Mouse (Mus musculus) CH12.LX (cell line): ENCODE data around the gene Dennd2a. TPM values are rescaled to one million over a fixed set of nuclear protein-coding genes. Genes with fewer than 3 reads are reported as not detected.

Experiments used
- DNase-seq: peaks from one replicate; pipeline ENCODE4 v3.0.0-alpha.2; 2013; ENCODE audit errors: extremely low read depth
- H3K27ac ChIP-seq: 2 replicates; pipeline ENCODE4 v1.5.1; 2012; ENCODE audit warnings: low read depth, mild to moderate bottlenecking, control low read depth, moderate library complexity; ENCODE audit not compliant: insufficient read depth
- H3K27me3 ChIP-seq: replicated peaks from 2 replicates; pipeline ENCODE3; 2012; ENCODE audit warnings: inconsistent platforms
- H3K36me3 ChIP-seq, 2 experiments: replicated peaks in 1 of 2; 2 replicates each; pipeline versions ENCODE3 to v1.6.1; 2012; ENCODE audit warnings: inconsistent platforms in 1 of 2, low read length in 1 of 2, mild to moderate bottlenecking in 1 of 2, mixed read lengths in 1 of 2, moderate library complexity in 1 of 2; ENCODE audit not compliant: control insufficient read depth in 1 of 2, insufficient read depth in 1 of 2
- H3K4me1 ChIP-seq, 2 experiments: 2 replicates each; pipeline ENCODE4 v1.6.1; 2012; ENCODE audit warnings: inconsistent platforms in 1 of 2, moderate library complexity in 1 of 2; ENCODE audit not compliant: insufficient read depth in 2 of 2, control insufficient read depth in 1 of 2
- H3K4me2 ChIP-seq: 2 replicates; pipeline ENCODE4 v1.6.1; 2012; ENCODE audit warnings: low read depth, mild to moderate bottlenecking, control low read depth; ENCODE audit not compliant: poor library complexity, insufficient read depth, severe bottlenecking
- H3K4me3 ChIP-seq, 3 experiments: fragments of 150-350 bp in 1 of 3; sonication (generic) in 1 of 3; replicated peaks in 1 of 3; 2 replicates each; pipeline versions ENCODE3 to v1.5.1; 2011 to 2012; ENCODE audit warnings: low read depth in 2 of 3, low read length in 2 of 3, mild to moderate bottlenecking in 2 of 3, moderate library complexity in 2 of 3, control low read depth in 1 of 3, improper control_type of control experiment in 1 of 3, inconsistent platforms in 1 of 3, mixed read lengths in 1 of 3; ENCODE audit not compliant: poor library complexity in 1 of 3
- H3K79me2 ChIP-seq: replicated peaks from 2 replicates; pipeline ENCODE4 v1.6.1; 2012; ENCODE audit warnings: mild to moderate bottlenecking, moderate library complexity; ENCODE audit not compliant: control insufficient read depth, poor library complexity, insufficient read depth, severe bottlenecking; ENCODE audit errors: extremely low read depth
- H3K9ac ChIP-seq: 2 replicates; pipeline ENCODE4 v1.6.1; 2012; ENCODE audit warnings: low read depth, mild to moderate bottlenecking, control low read depth, moderate library complexity; ENCODE audit not compliant: insufficient read depth
- H3K9me3 ChIP-seq: replicated peaks from 2 replicates; pipeline ENCODE3; 2012; ENCODE audit warnings: low read length, inconsistent platforms, mixed read lengths
- CHD1 ChIP-seq: IDR thresholded peaks from 2 replicates; pipeline ENCODE4 v1.6.1; 2012; ENCODE audit warnings: low read depth, low read length, improper control_type of control experiment, inconsistent platforms
- CTCF ChIP-seq, 2 experiments: IDR thresholded peaks in 1 of 2; conservative IDR thresholded peaks in 1 of 2; 2 replicates each; pipeline ENCODE4 v1.5.1; 2011 to 2012; ENCODE audit warnings: low read depth in 2 of 2, low read length in 2 of 2, improper control_type of control experiment in 1 of 2, inconsistent platforms in 1 of 2, mild to moderate bottlenecking in 1 of 2, moderate library complexity in 1 of 2
- E2F4 ChIP-seq: IDR thresholded peaks from 2 replicates; pipeline ENCODE4 v1.6.1; 2011; ENCODE audit warnings: low read depth, low read length, improper control_type of control experiment; ENCODE audit not compliant: insufficient replicate concordance
- ELF1 ChIP-seq: IDR thresholded peaks from 2 replicates; pipeline ENCODE4 v1.6.1; 2014; ENCODE audit warnings: low read depth, mild to moderate bottlenecking, inconsistent platforms, low read length, improper control_type of control experiment
- ETS1 ChIP-seq: conservative IDR thresholded peaks from 2 replicates; pipeline ENCODE4 v1.6.1; 2012; ENCODE audit warnings: low read depth, mild to moderate bottlenecking, inconsistent platforms, low read length, improper control_type of control experiment, moderate library complexity
- IRF4 ChIP-seq: IDR thresholded peaks from 2 replicates; pipeline ENCODE4 v1.6.1; 2014; ENCODE audit warnings: low read depth, mild to moderate bottlenecking, inconsistent platforms, low read length, improper control_type of control experiment
- JUN ChIP-seq: IDR thresholded peaks from 2 replicates; pipeline ENCODE4 v1.6.1; 2011; ENCODE audit warnings: low read depth, mild to moderate bottlenecking, low read length, improper control_type of control experiment, moderate library complexity; ENCODE audit not compliant: insufficient read depth
- JUND ChIP-seq: conservative IDR thresholded peaks from 2 replicates; pipeline ENCODE4 v1.6.1; 2011; ENCODE audit warnings: low read depth, low read length, improper control_type of control experiment
- KAT2A ChIP-seq: IDR thresholded peaks from 2 replicates; pipeline ENCODE4 v1.6.1; 2012; ENCODE audit warnings: low read length, improper control_type of control experiment, inconsistent platforms; ENCODE audit not compliant: insufficient replicate concordance
- MAFK ChIP-seq: IDR thresholded peaks from 2 replicates; pipeline ENCODE4 v1.6.1; 2011; ENCODE audit warnings: low read length, improper control_type of control experiment; ENCODE audit not compliant: insufficient replicate concordance
- MAX ChIP-seq: IDR thresholded peaks from 2 replicates; pipeline ENCODE4 v1.6.1; 2011; ENCODE audit warnings: low read length, improper control_type of control experiment
- NELFE ChIP-seq: IDR thresholded peaks from 2 replicates; pipeline ENCODE4 v1.6.1; 2011; ENCODE audit warnings: low read depth, low read length, improper control_type of control experiment
- NRF1 ChIP-seq: IDR thresholded peaks from 2 replicates; pipeline ENCODE4 v1.6.1; 2014; ENCODE audit warnings: low read depth, mild to moderate bottlenecking, inconsistent platforms, low read length, improper control_type of control experiment, moderate library complexity
- PAX5 ChIP-seq: IDR thresholded peaks from 2 replicates; pipeline ENCODE4 v1.6.1; 2012; ENCODE audit warnings: low read length, inconsistent platforms, mixed read lengths
- RAD21 ChIP-seq: IDR thresholded peaks from 2 replicates; pipeline ENCODE4 v1.6.1; 2011; ENCODE audit warnings: low read depth, mild to moderate bottlenecking, low read length, improper control_type of control experiment, moderate library complexity
- SIN3A ChIP-seq: IDR thresholded peaks from 2 replicates; pipeline ENCODE4 v1.6.1; 2012; ENCODE audit warnings: low read length, improper control_type of control experiment, inconsistent platforms
- TBP ChIP-seq: conservative IDR thresholded peaks from 2 replicates; pipeline ENCODE4 v1.6.1; 2011; ENCODE audit warnings: low read depth, low read length, improper control_type of control experiment
- TCF12 ChIP-seq: IDR thresholded peaks from 2 replicates; pipeline ENCODE4 v1.6.1; 2014; ENCODE audit warnings: low read depth, mild to moderate bottlenecking, inconsistent platforms, low read length, improper control_type of control experiment
- ZC3H11A ChIP-seq: IDR thresholded peaks from 2 replicates; pipeline ENCODE4 v1.6.1; 2012; ENCODE audit warnings: low read depth, mild to moderate bottlenecking, inconsistent platforms, low read length, improper control_type of control experiment
- ZMIZ1 ChIP-seq: IDR thresholded peaks from 2 replicates; pipeline ENCODE4 v1.6.1; 2012; ENCODE audit warnings: low read depth, mild to moderate bottlenecking, inconsistent platforms, low read length, improper control_type of control experiment
- ZNF384 ChIP-seq: IDR thresholded peaks from 2 replicates; pipeline ENCODE4 v1.6.1; 2012; ENCODE audit warnings: low read depth, low read length, improper control_type of control experiment, inconsistent platforms
- dilution Hi-C: fragments of 300-500 bp; cut with MboI; formaldehyde crosslinking; loops from 2 replicates; pipeline ENCODE4 v1.14.3; 2020; ENCODE audit warnings: low sequenced_read_pairs; ENCODE audit not compliant: extremely low pct_unique_long_range_greater_than_20kb, extremely low pct_ligation_motif_present
- in situ Hi-C: fragments of 300-500 bp; cut with MboI; formaldehyde crosslinking; loops from 3 replicates; pipeline ENCODE4 v1.14.3; 2019; ENCODE audit warnings: low sequenced_read_pairs, low pct_ligation_motif_present, low pct_unique_long_range_greater_than_20kb, mixed read lengths
- polyA plus RNA-seq: library from polyadenylated mRNA; unstranded; fragments of >175 nt; gene quantifications from 2 replicates; pipeline ENCODE4 v1.2.1, GENCODE M21; 2012; ENCODE audit warnings: low read depth; ENCODE audit not compliant: insufficient read length
- total RNA-seq, 2 experiments: library from RNA; depleted of rRNA; stranded (reverse); fragments of 300-350 nt in 1 of 2; fragments of >200 nt in 1 of 2; gene quantifications; 2 replicates each; pipeline ENCODE4 v1.2.3; 2012 to 2014

The Dennd2a gene
- total and polyA plus RNA-seq, 3 experiments = 3.7 to 10.6 (median 9.1) TPM

- peaks cover 5 to 46% of the 10 kb centered on the region in 2 experiments for H3K4me1 ChIP-seq
- H3K27ac ChIP-seq = no peak overlapping the region
- H3K36me3 ChIP-seq = peaks cover 15 to 65% of the 10 kb centered on the region in 2 experiments
- no peak overlapping the region for H3K4me2 ChIP-seq
- DNase-seq = no peak
- no peaks in the 10 kb centered on the region for H3K9me3 ChIP-seq
- TF ChIP-seq MAFK = no peak
- no peak for TF ChIP-seq ZNF384
- TF ChIP-seq NELFE = no peak
- no peak for TF ChIP-seq KAT2A
- H3K9ac ChIP-seq = no peak overlapping the region
- in situ Hi-C loops = no loop called here
- H3K79me2 ChIP-seq = no peaks in the 10 kb centered on the region
- dilution Hi-C loops = no loop called here
- no peaks in the 10 kb centered on the region for H3K27me3 ChIP-seq
- no peak overlapping the region for H3K4me3 ChIP-seq
Measured at GRCm38 (mm10) chr6:39540563-39540962, 17.1 kb downstream of the Dennd2a start.

GRCm38 (mm10) chr6:39539679-39540155, 17.9 kb downstream of the Dennd2a start:
- Histone ChIP-seq H3K4me3 (no peak overlapping the region), H3K9ac (no peak overlapping the region), H3K4me2 (no peak overlapping the region), H3K79me2 (no peaks in the 10 kb centered on the region), H3K36me3 (peaks cover 17 to 72% of the 10 kb centered on the region in 2 experiments), H3K27me3 (no peaks in the 10 kb centered on the region), H3K27ac (no peak overlapping the region), H3K9me3 (no peaks in the 10 kb centered on the region), H3K4me1 (peaks cover 9 to 43% of the 10 kb centered on the region in 2 experiments)
- TF ChIP-seq ZC3H11A (no peak), TBP (no peak), JUN (no peak), SIN3A (no peak), ELF1 (no peak), ZMIZ1 (no peak), E2F4 (no peak), ETS1 (no peak), IRF4 (no peak), PAX5 (no peak), CHD1 (no peak), CTCF (conservative IDR thresholded peaks at IDR 0.05 in 1 of 2, IDR thresholded peaks at IDR 0.05 in 1 of 2; ENCODE audit: low read depth in 2 of 2, low read length in 2 of 2) (no peak), RAD21 (no peak), NRF1 (no peak), TCF12 (no peak), JUND (no peak), MAX (no peak)
- no peak for DNase-seq
- dilution Hi-C loops (no loop called here), in situ Hi-C loops (no loop called here)
